8 mouse cellular contexts compared by ENCODE assay signal in the genomic region with DNA sequence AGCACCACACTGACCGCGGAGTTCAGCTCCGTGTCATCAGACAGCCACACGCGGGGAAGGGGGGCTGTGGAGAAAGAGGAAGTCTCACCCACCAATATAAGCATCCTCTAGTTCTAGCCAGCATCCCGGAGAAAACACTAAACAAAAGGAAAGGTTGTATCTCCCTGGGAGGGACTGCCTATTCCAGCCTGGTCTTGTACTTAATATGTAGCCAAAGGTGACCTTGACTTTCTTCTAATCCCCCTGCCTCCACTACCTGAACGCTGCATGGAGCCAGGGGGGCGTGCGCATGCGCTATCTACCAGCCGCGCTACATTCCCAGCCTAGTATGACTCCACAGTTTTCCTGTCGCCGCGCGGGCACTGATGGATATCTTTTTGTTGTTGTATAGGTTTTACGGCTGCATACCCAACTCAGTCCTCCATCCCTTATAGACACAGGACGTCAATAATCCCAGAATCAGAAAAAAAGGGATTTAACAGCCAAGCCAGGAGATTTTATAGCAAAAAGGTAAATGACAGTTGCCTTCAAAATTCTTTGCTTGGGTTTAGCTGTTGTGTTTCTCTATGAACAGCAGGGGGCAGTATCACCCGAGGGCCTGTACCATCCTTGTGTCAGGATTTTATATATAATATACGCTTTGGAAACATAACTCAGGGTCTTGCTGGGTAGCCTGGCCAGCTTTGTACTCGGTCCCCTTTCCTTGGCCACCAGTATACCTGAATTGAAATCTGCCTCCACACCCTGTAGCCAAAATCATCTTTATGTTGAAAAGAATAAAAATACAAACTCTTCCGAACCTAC. TPM values are rescaled to one million over a fixed set of nuclear protein-coding genes. Genes with fewer than 3 reads are reported as not detected.
DNase-seq lines count a peak whose midpoint lies in the region; ATAC-seq lines count a peak whose summit lies in the region.

No protein-coding gene starts in this region.

- WGBS in heart, embryonic 14.5 days: 10% methylated on average over 22 of the region's 22 CpGs
- 12% methylated on average over 22 of the region's 22 CpGs for WGBS in lung, embryonic 16.5 days

- no peak overlapping the region for H3K27ac ChIP-seq in heart, embryonic 14.5 days (replicated peaks in 1 of 2; ENCODE audit: control insufficient read depth in 1 of 2, insufficient read depth in 1 of 2, low read depth in 2 of 2, low read length in 2 of 2)
- H3K27ac ChIP-seq in lung, embryonic 16.5 days (ENCODE audit: low read length): no peak overlapping the region

- peak overlapping the region; percentile 55 for H3K9ac ChIP-seq in heart, embryonic 14.5 days (ENCODE audit: low read length)
- H3K9ac ChIP-seq in lung, embryonic 16.5 days (ENCODE audit: low read length): peak overlapping the region; percentile 37

- peak overlapping the region; percentile 70 for H3K4me2 ChIP-seq in heart, embryonic 14.5 days (ENCODE audit: low read length)
- peak overlapping the region; percentile 54 for H3K4me2 ChIP-seq in lung, embryonic 16.5 days (ENCODE audit: low read depth, low read length)

- peak overlapping the region; percentile 28 to 29 for H3K4me3 ChIP-seq in heart, embryonic 14.5 days (ENCODE audit: control insufficient read depth in 1 of 2, insufficient read depth in 1 of 2, low read depth in 1 of 2, low read length in 2 of 2)
- peak overlapping the region; percentile 29 for H3K4me3 ChIP-seq in lung, embryonic 16.5 days (ENCODE audit: low read length)

- DNase-seq in kidney, adult 9 months: peak; percentile 37
- DNase-seq in kidney, adult 11 months: no peak
- peak; percentile 84 for DNase-seq in embryo, embryonic 10.5 days (ENCODE audit: low spot score)
- peak; percentile 59 for DNase-seq in layer of hippocampus, adult 9-11 months
- peak; percentile 72 for DNase-seq in right cerebral cortex, adult 18-20 months
- DNase-seq in gastrocnemius, postnatal 25 days: no peak

- no peaks in the 10 kb centered on the region for H3K9me3 ChIP-seq in heart, embryonic 14.5 days (ENCODE audit: control insufficient read depth, low read length)
- H3K9me3 ChIP-seq in lung, embryonic 16.5 days (ENCODE audit: control insufficient read depth, low read length): no peaks in the 10 kb centered on the region

- no peak for ATAC-seq in heart, embryonic 14.5 days (ENCODE audit: insufficient number of reproducible peaks, insufficient read depth, low FRiP score, low read depth)
- ATAC-seq in lung, embryonic 16.5 days (ENCODE audit: low read depth): 0 out of 2 replicates have a peak, but pooled peaks have one; percentile 39

- no peaks in the 10 kb centered on the region for H3K36me3 ChIP-seq in heart, embryonic 14.5 days (ENCODE audit: control insufficient read depth, insufficient read depth, low read length)
- no peaks in the 10 kb centered on the region for H3K36me3 ChIP-seq in lung, embryonic 16.5 days (ENCODE audit: control insufficient read depth, insufficient read depth, low read length)

- peaks cover 8% of the 10 kb centered on the region in 2 experiments; a peak in 3 of 4 replicates for H3K4me1 ChIP-seq in heart, embryonic 14.5 days (ENCODE audit: control insufficient read depth in 2 of 2, insufficient read depth in 2 of 2, low read length in 2 of 2)
- H3K4me1 ChIP-seq in lung, embryonic 16.5 days (replicated peaks; ENCODE audit: control insufficient read depth, insufficient read depth, low read length): peaks cover 5% of the 10 kb centered on the region; the same call in 1 of the 2 replicates

- no peaks in the 10 kb centered on the region for H3K27me3 ChIP-seq in heart, embryonic 14.5 days (ENCODE audit: control insufficient read depth, insufficient read depth, low read length)
- H3K27me3 ChIP-seq in lung, embryonic 16.5 days (ENCODE audit: control insufficient read depth, insufficient read depth, low read depth, low read length): no peaks in the 10 kb centered on the region

RNA-seq across cellular contexts. Expression of a gene that starts 12.9 kb away (rescaled TPM):
- polyA plus RNA-seq in heart, embryonic 14.5 days (2014; fragmentation: Nextera tagmentation; extraction: Ambion mirVana): 4.0 and 4.5 TPM in 2 replicates
- 4.8 and 6.0 TPM in 2 replicates for polyA plus RNA-seq in lung, embryonic 16.5 days (2015; fragmentation: Nextera tagmentation; extraction: Ambion mirVana)
- total RNA-seq in gastrocnemius, postnatal 25 days (2021): 10 to 100 TPM; 11.0 to 13.6 TPM

RNA-seq across cellular contexts. Expression of a gene that starts 13.2 kb away (rescaled TPM):
- 0.15 and 0.70 TPM in 2 replicates for polyA plus RNA-seq in heart, embryonic 14.5 days (2014; fragmentation: Nextera tagmentation; extraction: Ambion mirVana)
- 0.77 and 1.4 TPM in 2 replicates for polyA plus RNA-seq in lung, embryonic 16.5 days (2015; fragmentation: Nextera tagmentation; extraction: Ambion mirVana)
- total RNA-seq in gastrocnemius, postnatal 25 days (2021): under 1 TPM in 1 of 2 experiments, not detected in 1; 0.67 TPM

Comparison
In these comparisons a context has a peak if more than half of its experiments do, and no peak if none do; other contexts are left out.
1. DNase-seq: peak in kidney, adult 9 months (single experiment), embryo, embryonic 10.5 days (single experiment), layer of hippocampus, adult 9-11 months (single experiment) and right cerebral cortex, adult 18-20 months (single experiment); none in kidney, adult 11 months (single experiment) and gastrocnemius, postnatal 25 days (single experiment).